Mouse (Mus musculus) cerebellum, postnatal 25 days (tissue): ENCODE measurements around the gene Tas2r134.

Experiments
- DNase-seq, 2 experiments: peaks; one replicate each; pipeline ENCODE4 v3.0.0; 2021; ENCODE audit warnings: mixed read lengths in 2 of 2

The Tas2r134 gene

GRCm38 (mm10) chr2:51657684-51658083 is 30.4 kb downstream of the Tas2r134 start:
- DNase-seq: no peak

DNA sequence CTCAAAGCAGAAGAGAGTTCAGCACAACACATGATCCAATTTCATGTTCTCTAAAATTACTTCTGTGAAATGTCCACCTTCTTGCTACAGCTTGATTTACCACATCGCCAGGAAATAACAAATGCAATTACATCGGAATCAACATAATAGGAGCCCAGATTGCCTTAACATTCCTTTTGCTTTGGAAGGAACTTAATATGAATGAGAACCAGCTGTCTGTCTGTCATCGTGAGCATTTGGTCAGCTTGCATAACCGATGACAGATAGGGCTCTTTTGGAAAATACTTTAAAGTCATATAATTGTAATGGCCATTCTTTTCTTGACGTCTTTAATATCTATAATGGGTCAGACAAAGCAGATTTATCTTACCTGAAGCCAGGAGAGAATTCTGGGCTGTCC is 31.0 kb downstream of the Tas2r134 start:
- no peak for DNase-seq

DNA sequence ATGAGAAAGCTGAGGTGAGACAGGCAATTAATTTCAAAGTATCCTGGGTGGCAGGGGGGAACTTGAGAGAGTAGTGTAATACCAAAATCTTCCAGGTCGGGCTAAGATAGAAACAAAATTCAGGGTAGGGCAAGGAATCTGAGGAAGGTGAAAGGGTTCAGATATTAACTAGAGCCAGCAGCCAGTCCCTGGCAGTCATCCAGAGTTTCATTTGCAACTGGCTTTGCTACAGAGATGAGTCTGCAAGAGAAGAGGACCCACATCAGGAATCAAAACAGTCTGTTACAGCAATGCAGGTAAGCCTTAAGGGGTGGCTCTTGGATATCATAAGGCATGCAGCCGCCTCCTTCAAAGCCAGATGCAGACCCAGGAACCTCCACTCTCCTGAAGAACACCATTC is 47.0 kb downstream of the Tas2r134 start:
- peak in 1 of 2 experiments; percentile 10 for DNase-seq
